Mouse (Mus musculus): ENCODE measurements at regions not wholly inside any gene's neighbourhood (a gene's known extent, or its start where the extent isn't known, plus 50 kb on each side); places are given as distances from the start of the nearest gene placed in this dataset.

DNA sequence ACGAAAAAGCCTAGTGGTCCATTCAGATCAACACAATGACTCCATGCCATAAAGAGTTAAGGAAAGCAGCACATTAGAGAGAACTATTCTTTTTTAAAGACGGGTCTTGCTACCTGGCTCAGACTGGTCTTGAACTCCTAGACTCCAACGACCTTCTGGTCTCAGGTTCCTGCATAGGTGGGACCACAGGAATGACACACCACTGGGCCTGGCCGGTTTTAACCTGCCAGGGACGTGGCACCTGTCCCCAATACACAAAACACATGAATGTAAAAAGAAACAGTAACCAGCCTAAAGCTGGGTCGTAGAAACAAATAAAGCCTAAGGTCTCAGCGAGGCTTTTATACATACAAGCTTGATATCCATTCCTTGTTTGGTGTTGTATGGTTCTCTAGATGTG lies 67.9 kb downstream of the Hes1 start:
- ATAC-seq (ENCODE audit: low FRiP score, low TSS enrichment) (no peak), DNase-seq (no peak)
- H3K9ac ChIP-seq (replicated peaks; ENCODE audit: low read length) = no peak overlapping the region
- WGBS = 80% methylated on average over 7 of the region's 7 CpGs
- H3K9me3 ChIP-seq (ENCODE audit: control insufficient read depth, low read length) = no peaks in the 10 kb centered on the region
- no peak overlapping the region for H3K4me3 ChIP-seq (replicated peaks; ENCODE audit: low read depth, low read length)
- H3K27ac ChIP-seq (replicated peaks; ENCODE audit: low read depth, low read length) = no peak overlapping the region
- H3K4me2 ChIP-seq (ENCODE audit: low read length) = no peak overlapping the region
- peaks cover 14% of the 10 kb centered on the region for H3K4me1 ChIP-seq (ENCODE audit: control insufficient read depth, insufficient read depth, low read length)
- H3K36me3 ChIP-seq (ENCODE audit: control insufficient read depth, insufficient read depth, low read length) = no peaks in the 10 kb centered on the region
- H3K27me3 ChIP-seq (ENCODE audit: control insufficient read depth, insufficient read depth, low read length) = peaks cover 57% of the 10 kb centered on the region

DNA sequence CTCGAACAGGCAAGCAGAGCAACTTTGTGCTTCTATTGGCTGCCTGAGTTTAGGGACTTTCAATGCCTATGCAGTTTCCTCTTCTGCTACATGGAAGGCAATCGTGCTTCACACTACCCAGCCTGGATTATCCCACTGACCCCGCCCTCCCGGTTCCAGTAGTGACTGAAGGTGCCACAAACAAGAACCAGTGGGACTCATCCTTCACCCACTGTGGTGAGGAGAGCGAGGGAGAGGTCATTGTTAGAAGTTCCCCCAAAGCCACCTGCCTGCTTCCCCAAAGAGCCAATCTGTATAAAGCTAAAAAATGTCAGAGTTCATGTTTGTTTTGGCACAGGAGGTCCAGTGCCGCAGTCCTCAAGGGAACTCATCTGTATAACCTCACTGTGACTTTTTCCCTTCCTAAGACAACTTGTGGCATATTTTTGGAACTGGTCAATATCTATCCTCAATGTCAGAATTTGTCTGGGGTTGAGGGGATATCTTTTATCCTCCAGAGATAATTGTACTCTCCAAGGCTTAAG lies 70.5 kb downstream of the Hes1 start:
- no peaks in the 10 kb centered on the region for H3K9me3 ChIP-seq (ENCODE audit: control insufficient read depth, low read length)
- H3K9ac ChIP-seq (replicated peaks; ENCODE audit: low read length) = no peak overlapping the region
- no peak overlapping the region for H3K4me2 ChIP-seq (ENCODE audit: low read length)
- H3K4me3 ChIP-seq (replicated peaks; ENCODE audit: low read depth, low read length) = no peak overlapping the region
- WGBS = 61% methylated on average over 6 of the region's 6 CpGs
- ATAC-seq (ENCODE audit: low FRiP score, low TSS enrichment) (no peak), DNase-seq (no peak)
- H3K27me3 ChIP-seq (ENCODE audit: control insufficient read depth, insufficient read depth, low read length) = peaks cover 40% of the 10 kb centered on the region
- no peaks in the 10 kb centered on the region for H3K36me3 ChIP-seq (ENCODE audit: control insufficient read depth, insufficient read depth, low read length)
- H3K4me1 ChIP-seq (ENCODE audit: control insufficient read depth, insufficient read depth, low read length) = peaks cover 6% of the 10 kb centered on the region
- no peak overlapping the region for H3K27ac ChIP-seq (replicated peaks; ENCODE audit: low read depth, low read length)

DNA sequence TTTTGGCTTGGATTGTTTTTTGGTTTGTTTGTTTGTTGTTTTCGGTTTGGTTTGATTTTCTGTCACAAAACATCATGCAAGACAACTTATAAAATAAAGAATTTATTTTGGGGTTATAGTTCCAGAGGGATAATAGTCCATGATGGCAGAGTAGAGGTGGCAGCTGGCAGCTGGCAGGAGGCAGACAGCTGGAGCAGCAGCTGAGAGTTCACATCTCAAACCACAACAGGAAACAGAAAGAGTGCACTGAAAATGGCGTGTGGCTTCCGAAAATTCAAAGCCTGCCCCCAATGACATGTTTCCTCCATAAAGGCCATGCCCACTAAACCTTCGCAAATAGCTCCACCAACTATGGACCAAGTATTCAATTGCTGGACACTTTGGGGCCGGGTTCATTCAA lies 72.7 kb downstream of the Hes1 start:
- peaks cover 21% of the 10 kb centered on the region for H3K27me3 ChIP-seq (ENCODE audit: control insufficient read depth, insufficient read depth, low read length)

DNA sequence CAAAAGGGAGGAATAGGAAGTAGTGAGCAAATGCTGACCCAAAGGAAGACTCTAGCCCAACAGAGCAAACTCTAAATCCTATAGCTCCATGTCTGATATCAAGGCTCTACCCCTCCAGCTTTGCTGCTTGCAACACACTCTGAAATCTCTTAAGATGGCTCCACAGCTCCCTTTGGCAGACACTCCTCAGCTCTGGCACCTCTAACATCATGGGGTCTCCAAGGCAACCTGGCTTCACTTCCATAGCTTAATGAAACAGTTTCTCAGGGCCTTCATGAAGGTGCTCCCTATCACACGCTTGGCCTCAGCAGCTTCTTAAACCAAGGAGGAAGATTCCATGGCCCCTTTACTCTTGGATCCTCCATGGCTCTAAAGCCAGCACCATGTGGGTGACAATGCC lies 73.6 kb downstream of the Hes1 start:
- Histone ChIP-seq H3K27ac (replicated peaks; ENCODE audit: low read depth, low read length) (no peak overlapping the region), H3K27me3 (ENCODE audit: control insufficient read depth, insufficient read depth, low read length) (peaks cover 13% of the 10 kb centered on the region), H3K36me3 (ENCODE audit: control insufficient read depth, insufficient read depth, low read length) (no peaks in the 10 kb centered on the region), H3K4me3 (replicated peaks; ENCODE audit: low read depth, low read length) (no peak overlapping the region), H3K9ac (replicated peaks; ENCODE audit: low read length) (no peak overlapping the region), H3K9me3 (ENCODE audit: control insufficient read depth, low read length) (no peaks in the 10 kb centered on the region), H3K4me1 (ENCODE audit: control insufficient read depth, insufficient read depth, low read length) (no peaks in the 10 kb centered on the region), H3K4me2 (ENCODE audit: low read length) (no peak overlapping the region)
- DNase-seq (no peak), ATAC-seq (ENCODE audit: low FRiP score, low TSS enrichment) (no peak)
- 89% methylated on average over 1 of the region's 1 CpGs for WGBS

More for the DNA sequence above, 72.7 kb downstream of the Hes1 start:
- H3K9me3 ChIP-seq (ENCODE audit: control insufficient read depth, low read length) = no peaks in the 10 kb centered on the region
- no peak overlapping the region for H3K4me3 ChIP-seq (replicated peaks; ENCODE audit: low read depth, low read length)
- no peak overlapping the region for H3K9ac ChIP-seq (replicated peaks; ENCODE audit: low read length)
- no peak for ATAC-seq (ENCODE audit: low FRiP score, low TSS enrichment)
- no peaks in the 10 kb centered on the region for H3K4me1 ChIP-seq (ENCODE audit: control insufficient read depth, insufficient read depth, low read length)
- no peak for DNase-seq
- no peak overlapping the region for H3K4me2 ChIP-seq (ENCODE audit: low read length)
- 91% methylated on average over 5 of the region's 5 CpGs for WGBS
- H3K36me3 ChIP-seq (ENCODE audit: control insufficient read depth, insufficient read depth, low read length) = no peaks in the 10 kb centered on the region
- no peak overlapping the region for H3K27ac ChIP-seq (replicated peaks; ENCODE audit: low read depth, low read length)

DNA sequence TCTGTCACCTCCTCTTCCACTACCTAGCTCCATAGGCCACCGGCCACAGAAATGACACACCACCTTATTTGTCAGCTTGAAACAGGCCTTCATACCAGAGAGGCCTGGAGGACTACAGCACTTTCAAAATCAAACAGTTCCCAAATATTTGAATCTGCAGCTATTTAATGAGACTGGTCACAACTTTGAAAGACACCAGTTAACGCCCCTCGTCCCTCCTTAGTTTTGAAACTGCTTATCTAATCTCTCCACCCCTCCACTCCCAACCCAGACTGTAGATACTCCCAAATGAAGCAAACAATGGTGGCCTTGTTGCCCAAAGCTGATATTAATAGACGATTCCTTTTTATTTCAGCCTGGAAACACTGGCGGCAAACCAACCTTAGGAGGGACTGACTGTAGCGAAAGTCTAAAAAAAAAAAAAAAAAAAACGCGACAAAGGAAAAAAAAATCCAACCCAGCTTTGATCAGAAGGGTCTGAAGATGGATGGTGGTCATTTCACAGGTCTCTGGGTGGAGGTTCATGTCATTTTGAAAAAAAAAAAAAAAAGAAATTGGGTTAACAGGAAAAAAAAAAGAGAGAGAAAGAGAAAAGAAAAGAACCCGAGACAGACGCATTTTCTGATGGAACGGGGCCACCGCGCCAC lies 80.8 kb downstream of the Hes1 start:
- ATAC-seq (ENCODE audit: low FRiP score, low TSS enrichment) (no peak), DNase-seq (peak; percentile 27)
- Histone ChIP-seq H3K36me3 (ENCODE audit: control insufficient read depth, insufficient read depth, low read length) (no peaks in the 10 kb centered on the region), H3K27ac (replicated peaks; ENCODE audit: low read depth, low read length) (no peak overlapping the region), H3K4me1 (ENCODE audit: control insufficient read depth, insufficient read depth, low read length) (peaks cover 13% of the 10 kb centered on the region), H3K4me2 (ENCODE audit: low read length) (peak overlapping the region; percentile 44), H3K9me3 (ENCODE audit: control insufficient read depth, low read length) (peaks cover 3% of the 10 kb centered on the region; the same call in 1 of the 2 replicates), H3K9ac (replicated peaks; ENCODE audit: low read length) (no peak overlapping the region), H3K4me3 (replicated peaks; ENCODE audit: low read depth, low read length) (no peak overlapping the region), H3K27me3 (ENCODE audit: control insufficient read depth, insufficient read depth, low read length) (peaks cover 13% of the 10 kb centered on the region; the same call in 1 of the 2 replicates)
- 22% methylated on average over 13 of the region's 13 CpGs for WGBS

DNA sequence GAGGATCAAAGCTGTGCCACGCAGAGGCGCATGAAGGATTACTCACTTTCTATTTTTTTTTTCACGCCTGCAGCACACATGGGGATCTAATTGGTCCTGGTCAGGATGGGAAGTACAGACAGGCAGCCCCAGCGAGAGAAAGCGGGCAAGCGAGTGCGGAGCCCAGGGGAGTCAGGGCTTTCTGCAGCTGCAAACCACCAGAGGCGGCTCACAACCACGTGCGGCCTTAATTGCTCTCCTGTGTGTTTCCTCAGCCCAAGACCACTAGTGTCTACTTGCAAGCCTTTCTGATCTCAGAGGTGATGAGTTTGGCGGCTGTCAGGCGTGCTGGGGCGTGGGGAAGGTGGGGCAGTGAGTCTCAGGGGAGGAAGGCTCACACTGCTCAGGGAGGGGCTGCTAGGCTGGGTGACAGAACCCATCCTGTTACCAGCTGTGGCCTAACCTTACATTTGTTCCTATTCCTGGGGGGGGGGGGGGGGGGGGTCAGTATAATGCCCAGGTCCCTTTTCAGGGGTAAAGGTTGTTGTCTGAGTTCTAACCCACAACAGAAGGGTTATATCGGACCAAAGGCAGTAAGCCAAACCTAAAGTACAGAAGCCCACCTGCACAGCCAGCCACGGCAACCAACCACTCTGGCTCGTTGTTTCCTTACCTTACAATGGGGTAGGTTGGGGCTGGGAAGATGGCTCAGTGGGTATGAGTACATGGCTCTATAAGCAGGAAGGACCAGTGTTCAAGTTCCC lies 81.5 kb downstream of the Hes1 start:
- H3K36me3 ChIP-seq (ENCODE audit: control insufficient read depth, insufficient read depth, low read length) = no peaks in the 10 kb centered on the region
- 14% methylated on average over 16 of the region's 16 CpGs for WGBS

DNA sequence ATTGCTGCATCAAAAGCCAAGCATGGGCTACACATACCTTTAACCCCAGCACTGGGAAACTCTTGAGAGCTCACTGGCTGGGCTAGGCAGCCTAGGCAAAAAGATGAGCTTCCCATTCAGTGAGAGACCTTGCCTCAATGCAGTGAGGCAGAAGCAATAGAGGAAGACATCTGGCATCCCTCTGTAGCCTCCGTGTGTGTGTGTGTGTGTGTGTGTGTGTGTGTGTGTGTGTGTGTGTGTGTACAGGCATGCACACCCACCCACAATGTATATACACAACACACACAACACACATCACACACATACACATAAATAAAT lies 82.0 kb downstream of the Hes1 start:
- no peak overlapping the region for H3K9ac ChIP-seq (replicated peaks; ENCODE audit: low read length)
- WGBS = 62% methylated on average over 1 of the region's 1 CpGs
- peaks cover 13% of the 10 kb centered on the region; the same call in 1 of the 2 replicates for H3K27me3 ChIP-seq (ENCODE audit: control insufficient read depth, insufficient read depth, low read length)
- H3K9me3 ChIP-seq (ENCODE audit: control insufficient read depth, low read length) = peaks cover 3% of the 10 kb centered on the region; the same call in 1 of the 2 replicates
- no peaks in the 10 kb centered on the region for H3K36me3 ChIP-seq (ENCODE audit: control insufficient read depth, insufficient read depth, low read length)
- no peak overlapping the region for H3K4me3 ChIP-seq (replicated peaks; ENCODE audit: low read depth, low read length)
- ATAC-seq (ENCODE audit: low FRiP score, low TSS enrichment) (no peak), DNase-seq (no peak)
- no peak overlapping the region for H3K4me2 ChIP-seq (ENCODE audit: low read length)
- H3K4me1 ChIP-seq (ENCODE audit: control insufficient read depth, insufficient read depth, low read length) = peaks cover 13% of the 10 kb centered on the region
- H3K27ac ChIP-seq (replicated peaks; ENCODE audit: low read depth, low read length) = no peak overlapping the region

More for the DNA sequence above, 81.5 kb downstream of the Hes1 start:
- H3K4me1 ChIP-seq (ENCODE audit: control insufficient read depth, insufficient read depth, low read length) = peaks cover 13% of the 10 kb centered on the region
- H3K27ac ChIP-seq (replicated peaks; ENCODE audit: low read depth, low read length) = peak overlapping the region; percentile 45; the same call in 1 of the 2 replicates
- peaks cover 13% of the 10 kb centered on the region; the same call in 1 of the 2 replicates for H3K27me3 ChIP-seq (ENCODE audit: control insufficient read depth, insufficient read depth, low read length)
- H3K9me3 ChIP-seq (ENCODE audit: control insufficient read depth, low read length) = peaks cover 3% of the 10 kb centered on the region; the same call in 1 of the 2 replicates
- peak overlapping the region; percentile 44 for H3K4me2 ChIP-seq (ENCODE audit: low read length)
- no peak overlapping the region for H3K4me3 ChIP-seq (replicated peaks; ENCODE audit: low read depth, low read length)
- ATAC-seq (ENCODE audit: low FRiP score, low TSS enrichment) (peak; percentile 70; the same call in 1 of the 2 replicates), DNase-seq (peak; percentile 82)
- no peak overlapping the region for H3K9ac ChIP-seq (replicated peaks; ENCODE audit: low read length)

DNA sequence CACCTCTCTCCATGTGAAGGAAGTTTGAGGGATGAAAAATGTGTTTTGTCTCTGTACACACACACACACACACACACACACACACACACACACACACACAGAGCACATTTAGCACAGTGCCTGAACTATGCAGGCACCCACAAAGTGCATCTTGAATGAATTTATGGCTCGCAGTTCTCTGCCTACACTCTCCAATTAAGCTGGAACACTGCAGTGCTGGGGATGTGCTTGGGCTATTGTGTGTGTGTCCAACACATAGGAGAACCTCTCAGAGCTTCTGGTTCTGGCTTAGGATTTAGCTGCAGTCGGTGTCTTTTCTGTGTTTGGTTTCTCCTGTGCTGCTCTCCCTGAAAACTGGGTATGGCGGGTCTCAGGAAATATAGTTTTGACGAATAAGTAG lies 83.1 kb downstream of the Hes1 start:
- DNase-seq (no peak), ATAC-seq (ENCODE audit: low FRiP score, low TSS enrichment) (no peak)
- 87% methylated on average over 4 of the region's 4 CpGs for WGBS
- no peak overlapping the region for H3K4me2 ChIP-seq (ENCODE audit: low read length)
- H3K36me3 ChIP-seq (ENCODE audit: control insufficient read depth, insufficient read depth, low read length) = no peaks in the 10 kb centered on the region
- no peak overlapping the region for H3K4me3 ChIP-seq (replicated peaks; ENCODE audit: low read depth, low read length)
- H3K27me3 ChIP-seq (ENCODE audit: control insufficient read depth, insufficient read depth, low read length) = peaks cover 13% of the 10 kb centered on the region; the same call in 1 of the 2 replicates
- H3K4me1 ChIP-seq (ENCODE audit: control insufficient read depth, insufficient read depth, low read length) = peaks cover 13% of the 10 kb centered on the region
- H3K9ac ChIP-seq (replicated peaks; ENCODE audit: low read length) = no peak overlapping the region
- peaks cover 3% of the 10 kb centered on the region; the same call in 1 of the 2 replicates for H3K9me3 ChIP-seq (ENCODE audit: control insufficient read depth, low read length)
- no peak overlapping the region for H3K27ac ChIP-seq (replicated peaks; ENCODE audit: low read depth, low read length)

Data from midbrain, embryonic 14.5 days (tissue).